Mouse (Mus musculus): ENCODE results near the gene Lrmda. TPM values are rescaled to one million over a fixed set of nuclear protein-coding genes. Genes with fewer than 3 reads are reported as not detected.

Lrmda gene
- polyA plus RNA-seq, 1 experiment from 2014 or later = 0.57 TPM

GRCm38 (mm10) chr14:22822942-22823341 lies 803.4 kb downstream of the Lrmda start:
- H3K27me3 ChIP-seq (replicated peaks) = no peaks in the 10 kb centered on the region
- H3K4me1 ChIP-seq = no peaks in the 10 kb centered on the region
- no peaks in the 10 kb centered on the region for H3K36me3 ChIP-seq
- H3K4me2 ChIP-seq = no peak overlapping the region
- WGBS = 50% methylated on average over 3 of the region's 3 CpGs
- no peaks in the 10 kb centered on the region for H3K9me3 ChIP-seq
- no peak overlapping the region for H3K4me3 ChIP-seq (replicated peaks)
- ATAC-seq (ENCODE audit: insufficient read depth, low FRiP score, low read depth) = no peak
- H3K9ac ChIP-seq = no peak overlapping the region
- no peak overlapping the region for H3K27ac ChIP-seq

DNA sequence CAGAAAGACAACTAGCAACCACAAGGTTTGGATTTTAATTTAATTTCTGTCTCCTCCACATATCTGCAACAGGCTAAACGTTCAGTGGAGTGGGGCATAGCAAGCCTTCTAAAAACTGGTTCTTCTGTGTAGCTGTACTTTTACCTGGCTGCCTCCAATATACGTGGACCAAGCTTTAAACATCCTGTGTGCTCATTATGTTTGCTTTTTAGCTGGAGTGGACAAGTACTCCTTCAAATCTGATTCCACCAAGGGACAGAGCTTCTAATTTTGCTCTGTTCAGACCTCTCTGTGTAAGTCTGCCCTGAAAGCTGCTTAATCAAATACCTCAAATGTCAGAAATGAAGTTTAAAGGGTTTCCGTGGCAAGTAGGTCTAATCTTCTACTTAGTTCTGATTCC lies 807.3 kb downstream of the Lrmda start:
- Histone ChIP-seq H3K4me2 (no peak overlapping the region), H3K4me3 (replicated peaks) (no peak overlapping the region), H3K27me3 (replicated peaks) (no peaks in the 10 kb centered on the region), H3K9ac (no peak overlapping the region), H3K36me3 (no peaks in the 10 kb centered on the region), H3K9me3 (no peaks in the 10 kb centered on the region), H3K27ac (no peak overlapping the region), H3K4me1 (no peaks in the 10 kb centered on the region)
- 65% methylated on average over 3 of the region's 3 CpGs for WGBS
- ATAC-seq (ENCODE audit: insufficient read depth, low FRiP score, low read depth) = no peak

- ATAC-seq (ENCODE audit: insufficient read depth, low FRiP score, low read depth) = no peak
- no peak overlapping the region for H3K27ac ChIP-seq
- H3K4me2 ChIP-seq = no peak overlapping the region
- H3K9ac ChIP-seq = no peak overlapping the region
- no peaks in the 10 kb centered on the region for H3K9me3 ChIP-seq
- no peaks in the 10 kb centered on the region for H3K27me3 ChIP-seq (replicated peaks)
- no peaks in the 10 kb centered on the region for H3K36me3 ChIP-seq
- H3K4me1 ChIP-seq = no peaks in the 10 kb centered on the region
- no peak overlapping the region for H3K4me3 ChIP-seq (replicated peaks)
Measured at GRCm38 (mm10) chr14:22837058-22837457, 817.5 kb downstream of the Lrmda start.

DNA sequence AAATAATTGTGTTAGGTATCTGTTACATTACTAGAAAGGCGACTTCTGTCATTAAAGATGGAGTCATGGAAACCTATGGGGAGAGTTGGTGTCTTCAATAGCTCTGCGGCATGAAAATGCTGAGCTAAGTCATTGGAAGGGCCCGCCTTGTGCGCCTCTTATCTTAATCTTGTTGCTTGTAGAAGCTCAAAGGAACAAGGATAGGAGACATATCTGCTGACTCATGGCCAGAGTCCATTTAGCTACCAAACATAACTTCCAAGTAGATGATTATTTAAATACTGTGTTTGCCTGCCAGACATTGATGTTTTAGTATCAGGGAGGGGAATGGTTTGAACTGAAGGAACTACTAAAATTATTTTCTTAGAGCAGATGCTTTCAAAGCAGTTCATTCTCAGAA lies 821.6 kb downstream of the Lrmda start:
- Histone ChIP-seq H3K36me3 (no peaks in the 10 kb centered on the region), H3K4me1 (no peaks in the 10 kb centered on the region), H3K4me2 (no peak overlapping the region), H3K9me3 (no peaks in the 10 kb centered on the region), H3K9ac (no peak overlapping the region), H3K4me3 (replicated peaks) (no peak overlapping the region), H3K27me3 (replicated peaks) (no peaks in the 10 kb centered on the region), H3K27ac (no peak overlapping the region)
- 84% methylated on average over 4 of the region's 4 CpGs for WGBS
- no peak for ATAC-seq (ENCODE audit: insufficient read depth, low FRiP score, low read depth)

- H3K27ac ChIP-seq = no peak overlapping the region
- no peak overlapping the region for H3K9ac ChIP-seq
- no peak overlapping the region for H3K4me2 ChIP-seq
- no peaks in the 10 kb centered on the region for H3K36me3 ChIP-seq
- H3K27me3 ChIP-seq (replicated peaks) = no peaks in the 10 kb centered on the region
- no peak for ATAC-seq (ENCODE audit: insufficient read depth, low FRiP score, low read depth)
- no peaks in the 10 kb centered on the region for H3K9me3 ChIP-seq
- no peaks in the 10 kb centered on the region for H3K4me1 ChIP-seq
- no peak overlapping the region for H3K4me3 ChIP-seq (replicated peaks)
Measured at GRCm38 (mm10) chr14:22844006-22844405, 824.5 kb downstream of the Lrmda start.

- Histone ChIP-seq H3K27ac (no peak overlapping the region), H3K4me2 (no peak overlapping the region), H3K4me1 (no peaks in the 10 kb centered on the region), H3K4me3 (replicated peaks) (no peak overlapping the region), H3K27me3 (replicated peaks) (no peaks in the 10 kb centered on the region), H3K9ac (no peak overlapping the region), H3K9me3 (no peaks in the 10 kb centered on the region), H3K36me3 (no peaks in the 10 kb centered on the region)
- no peak for ATAC-seq (ENCODE audit: insufficient read depth, low FRiP score, low read depth)
- 44% methylated on average over 4 of the region's 4 CpGs for WGBS
Measured at GRCm38 (mm10) chr14:22845401-22845800, 825.9 kb downstream of the Lrmda start.

- H3K4me2 ChIP-seq = no peak overlapping the region
- WGBS = 73% methylated on average over 5 of the region's 5 CpGs
- H3K9ac ChIP-seq = no peak overlapping the region
- no peak for ATAC-seq (ENCODE audit: insufficient read depth, low FRiP score, low read depth)
- no peaks in the 10 kb centered on the region for H3K4me1 ChIP-seq
- no peak overlapping the region for H3K27ac ChIP-seq
- no peaks in the 10 kb centered on the region for H3K9me3 ChIP-seq
- no peak overlapping the region for H3K4me3 ChIP-seq (replicated peaks)
- H3K36me3 ChIP-seq = no peaks in the 10 kb centered on the region
- H3K27me3 ChIP-seq (replicated peaks) = no peaks in the 10 kb centered on the region
Measured at GRCm38 (mm10) chr14:22847011-22847786, 827.7 kb downstream of the Lrmda start.

DNA sequence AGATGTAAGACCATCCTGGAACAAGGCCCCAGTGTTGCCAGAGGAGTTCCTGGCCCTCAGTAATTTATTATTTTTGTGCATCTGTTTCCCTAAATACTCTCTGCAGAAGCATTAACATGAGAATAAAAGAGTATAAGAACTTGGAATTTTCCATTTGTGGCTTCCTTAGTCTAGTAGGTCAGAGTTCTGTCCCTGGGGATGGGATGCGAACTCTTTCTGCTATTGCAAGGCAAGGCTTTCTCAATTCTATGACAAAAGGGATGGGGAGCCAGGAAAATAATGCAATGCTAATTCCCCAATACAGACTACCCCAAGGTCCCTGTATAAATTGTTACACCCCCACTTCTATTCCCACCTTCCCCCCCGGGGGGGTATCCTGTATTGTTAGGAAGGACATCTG lies 829.6 kb downstream of the Lrmda start:
- 84% methylated on average over 2 of the region's 2 CpGs for WGBS
- H3K9ac ChIP-seq = no peak overlapping the region
- no peaks in the 10 kb centered on the region for H3K4me1 ChIP-seq
- no peaks in the 10 kb centered on the region for H3K9me3 ChIP-seq
- H3K27me3 ChIP-seq (replicated peaks) = no peaks in the 10 kb centered on the region
- H3K4me3 ChIP-seq (replicated peaks) = no peak overlapping the region
- H3K27ac ChIP-seq = no peak overlapping the region
- H3K4me2 ChIP-seq = no peak overlapping the region
- no peaks in the 10 kb centered on the region for H3K36me3 ChIP-seq
- ATAC-seq (ENCODE audit: insufficient read depth, low FRiP score, low read depth) = no peak

DNA sequence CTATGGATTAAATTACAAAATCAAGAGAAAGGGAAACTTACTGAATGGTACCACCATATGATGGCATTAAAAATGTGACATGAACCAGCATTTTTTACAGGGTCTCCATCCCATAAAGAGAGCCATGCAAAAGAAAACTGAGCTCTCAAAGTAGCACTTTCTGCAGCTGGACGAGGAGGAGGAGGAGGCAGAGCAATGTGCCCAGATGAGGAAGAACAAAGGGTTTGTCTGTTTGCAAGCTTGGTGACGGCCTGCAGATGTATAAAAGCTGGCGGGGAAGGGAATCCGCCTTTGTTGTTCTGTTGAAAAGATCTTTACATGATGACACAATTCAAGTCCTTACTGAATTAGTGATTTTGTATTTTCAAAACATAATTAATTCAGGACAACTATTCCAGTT lies 841.1 kb downstream of the Lrmda start:
- no peak for ATAC-seq (ENCODE audit: insufficient read depth, low FRiP score, low read depth)
- Histone ChIP-seq H3K9ac (no peak overlapping the region), H3K9me3 (no peaks in the 10 kb centered on the region), H3K4me3 (replicated peaks) (no peak overlapping the region), H3K36me3 (no peaks in the 10 kb centered on the region), H3K4me2 (no peak overlapping the region), H3K27me3 (replicated peaks) (no peaks in the 10 kb centered on the region), H3K4me1 (peaks cover 5% of the 10 kb centered on the region; the same call in 1 of the 2 replicates), H3K27ac (no peak overlapping the region)
- 66% methylated on average over 4 of the region's 4 CpGs for WGBS

GRCm38 (mm10) chr14:22864132-22864531 lies 844.6 kb downstream of the Lrmda start:
- peak; percentile 31; the same call in 1 of the 2 replicates for ATAC-seq (ENCODE audit: insufficient read depth, low FRiP score, low read depth)
- no peaks in the 10 kb centered on the region for H3K36me3 ChIP-seq
- H3K4me1 ChIP-seq = no peaks in the 10 kb centered on the region
- H3K4me2 ChIP-seq = no peak overlapping the region
- H3K9me3 ChIP-seq = no peaks in the 10 kb centered on the region
- no peak overlapping the region for H3K9ac ChIP-seq
- no peak overlapping the region for H3K4me3 ChIP-seq (replicated peaks)
- no peaks in the 10 kb centered on the region for H3K27me3 ChIP-seq (replicated peaks)
- H3K27ac ChIP-seq = no peak overlapping the region
- 34% methylated on average over 7 of the region's 7 CpGs for WGBS

- Histone ChIP-seq H3K9me3 (no peaks in the 10 kb centered on the region), H3K4me1 (no peaks in the 10 kb centered on the region), H3K9ac (no peak overlapping the region), H3K4me2 (no peak overlapping the region), H3K4me3 (replicated peaks) (no peak overlapping the region), H3K27ac (no peak overlapping the region), H3K36me3 (no peaks in the 10 kb centered on the region), H3K27me3 (replicated peaks) (no peaks in the 10 kb centered on the region)
- ATAC-seq (ENCODE audit: insufficient read depth, low FRiP score, low read depth) = no peak
- WGBS = 74% methylated on average over 3 of the region's 3 CpGs
Measured at GRCm38 (mm10) chr14:22874584-22874983, 855.1 kb downstream of the Lrmda start.

GRCm38 (mm10) chr14:22887182-22887581 lies 867.7 kb downstream of the Lrmda start:
- Histone ChIP-seq H3K36me3 (no peaks in the 10 kb centered on the region), H3K4me2 (no peak overlapping the region), H3K27ac (no peak overlapping the region), H3K27me3 (replicated peaks) (no peaks in the 10 kb centered on the region), H3K4me3 (replicated peaks) (no peak overlapping the region), H3K9ac (no peak overlapping the region), H3K9me3 (no peaks in the 10 kb centered on the region), H3K4me1 (no peaks in the 10 kb centered on the region)
- ATAC-seq (ENCODE audit: insufficient read depth, low FRiP score, low read depth) = no peak
- WGBS = 61% methylated on average over 3 of the region's 3 CpGs

- H3K9ac ChIP-seq = no peak overlapping the region
- H3K4me3 ChIP-seq (replicated peaks) = no peak overlapping the region
- no peak overlapping the region for H3K27ac ChIP-seq
- H3K36me3 ChIP-seq = no peaks in the 10 kb centered on the region
- no peaks in the 10 kb centered on the region for H3K27me3 ChIP-seq (replicated peaks)
- 95% methylated on average over 1 of the region's 1 CpGs for WGBS
- no peak for ATAC-seq (ENCODE audit: insufficient read depth, low FRiP score, low read depth)
- no peak overlapping the region for H3K4me2 ChIP-seq
- H3K9me3 ChIP-seq = no peaks in the 10 kb centered on the region
- H3K4me1 ChIP-seq = no peaks in the 10 kb centered on the region
Measured at GRCm38 (mm10) chr14:22899312-22899711, 879.8 kb downstream of the Lrmda start.

All from stomach, embryonic 15.5 days (tissue).